Mouse (Mus musculus): ENCODE data around the gene Brsk2. TPM values are rescaled to one million over a fixed set of nuclear protein-coding genes. Genes with fewer than 3 reads are reported as not detected.
"Not testable (repeated sequence)": the region's sequence is repeated elsewhere in the genome, so short reads cannot be mapped to it uniquely, and the experiment has no call there.

The Brsk2 gene
- 0.31 and 0.41 TPM in 2 replicates for polyA plus RNA-seq (2012; rRNA removed)

DNA sequence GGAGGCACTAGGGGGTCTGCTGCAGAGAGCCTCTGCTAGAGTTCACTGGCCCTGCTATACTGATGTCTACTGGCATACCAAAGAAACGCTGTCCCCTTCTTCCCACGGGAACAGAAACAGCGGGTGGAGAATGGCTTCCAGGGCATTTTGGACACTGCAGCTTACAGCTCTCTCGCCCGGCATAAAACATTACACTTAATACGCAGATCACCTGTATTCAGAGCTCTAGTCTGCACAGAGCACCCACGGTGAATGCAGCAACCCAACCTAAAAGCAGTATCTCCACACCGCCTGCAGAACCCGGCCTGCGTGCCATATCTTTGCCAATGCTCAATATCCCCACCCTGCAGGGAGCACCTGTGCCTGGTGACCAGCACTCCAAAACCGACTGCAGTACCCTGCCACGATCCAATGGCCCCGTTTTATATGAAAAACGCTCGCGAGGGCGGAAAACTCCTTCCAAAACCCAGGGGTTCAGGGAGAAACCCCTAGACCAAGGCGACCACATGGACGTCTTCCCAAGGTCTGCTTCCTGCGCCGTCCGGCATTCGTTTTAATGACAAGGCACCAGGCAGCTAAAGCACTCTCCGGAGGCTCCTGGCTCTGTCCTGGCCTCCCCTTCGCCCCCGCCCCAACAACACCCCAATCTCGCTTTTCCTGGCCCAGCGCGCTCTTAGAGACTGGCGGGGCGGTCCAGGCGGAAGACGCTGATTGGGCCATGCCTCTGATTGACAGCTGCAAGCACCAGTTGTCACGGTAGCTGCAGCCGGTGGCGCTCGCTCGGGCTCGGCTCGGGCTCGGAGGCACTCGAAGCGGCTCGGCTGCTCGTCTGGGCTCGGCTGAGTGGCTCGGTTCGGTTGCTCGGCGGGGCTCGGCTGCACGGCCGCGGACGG is at the start of gene Brsk2:
Gene Brsk2 (plus strand): TSS at position 846 of the 893 bp plus-strand sequence.
- Histone ChIP-seq H3K4me1 (ENCODE audit: control insufficient read depth, insufficient read depth, low read length) (no peaks in the 10 kb centered on the region), H3K4me3 (replicated peaks; ENCODE audit: extremely low read depth, low read depth, low read length) (peak within 1 kb of the TSS; percentile 47)
- WGBS, result 2% methylated on average over 55 of the region's 55 CpGs
- no peak for TF ChIP-seq POLR2A (IDR thresholded peaks at IDR 0.05; ENCODE audit: borderline replicate concordance, extremely low read depth, low read depth, low read length)
- no peak for TF ChIP-seq CTCF (IDR thresholded peaks at IDR 0.05; ENCODE audit: insufficient read depth, low read length)
- DNase-seq, result peak; percentile 93

DNA sequence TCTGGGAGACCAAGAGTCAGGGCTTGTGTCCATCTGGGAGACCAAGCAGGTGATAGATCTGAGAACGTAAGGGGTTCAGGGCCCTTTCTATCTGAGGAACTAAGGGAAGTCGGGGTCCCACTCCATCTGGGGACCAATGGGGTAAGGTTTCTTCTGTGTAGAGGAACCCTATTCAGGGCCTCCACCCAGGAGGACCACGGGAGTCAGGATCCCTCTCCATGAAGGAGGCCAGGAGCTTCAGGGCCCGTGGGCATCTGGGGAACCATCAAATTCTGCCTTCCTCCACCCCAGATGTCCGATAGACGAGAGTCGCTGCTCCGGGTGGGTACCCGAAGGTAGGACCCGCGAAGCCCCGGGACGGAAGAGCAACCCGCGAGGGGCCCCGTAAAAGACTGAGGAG is 47.7 kb upstream of the Brsk2 start:
- peaks cover 16% of the 10 kb centered on the region for H3K4me1 ChIP-seq (ENCODE audit: control insufficient read depth, insufficient read depth, low read length)
- DNase-seq, result no peak
- WGBS, result 0% methylated on average over 16 of the region's 16 CpGs
- H3K4me3 ChIP-seq (replicated peaks; ENCODE audit: extremely low read depth, low read depth, low read length), result peak overlapping the region; percentile 83
- TF ChIP-seq POLR2A (IDR thresholded peaks at IDR 0.05; ENCODE audit: borderline replicate concordance, extremely low read depth, low read depth, low read length), result no peak
- TF ChIP-seq CTCF (IDR thresholded peaks at IDR 0.05; ENCODE audit: insufficient read depth, low read length), result no peak

DNA sequence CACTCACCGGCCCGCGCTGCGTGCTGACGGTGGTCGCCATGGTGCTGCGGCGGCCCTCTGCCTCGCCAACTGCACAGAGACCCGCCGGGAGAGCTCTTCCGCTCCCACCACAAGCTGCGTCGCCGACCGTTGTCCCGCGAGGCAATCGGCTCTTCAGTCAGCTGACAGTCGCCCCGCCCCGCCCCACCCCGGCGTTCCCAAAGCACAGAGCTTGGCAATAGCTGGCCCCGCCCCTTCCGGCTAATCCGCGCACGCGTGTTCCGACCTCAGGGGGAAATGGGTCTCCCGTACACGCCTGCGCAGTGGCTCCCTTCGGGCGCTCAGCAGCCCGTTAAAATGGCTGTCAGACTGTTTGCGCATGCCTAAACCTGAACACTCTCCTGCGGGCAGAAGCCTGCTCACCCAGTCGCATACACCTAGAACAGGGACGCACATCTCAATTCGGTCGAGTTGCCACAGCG is 47.3 kb upstream of the Brsk2 start:
- TF ChIP-seq CTCF (IDR thresholded peaks at IDR 0.05; ENCODE audit: insufficient read depth, low read length) (no peak), POLR2A (IDR thresholded peaks at IDR 0.05; ENCODE audit: borderline replicate concordance, extremely low read depth, low read depth, low read length) (peak; percentile 79)
- Histone ChIP-seq H3K4me1 (ENCODE audit: control insufficient read depth, insufficient read depth, low read length) (peaks cover 12% of the 10 kb centered on the region), H3K4me3 (replicated peaks; ENCODE audit: extremely low read depth, low read depth, low read length) (peak overlapping the region; percentile 83)
- peak; percentile 99 for DNase-seq
- under 1% methylated on average over 44 of the region's 44 CpGs for WGBS

DNA sequence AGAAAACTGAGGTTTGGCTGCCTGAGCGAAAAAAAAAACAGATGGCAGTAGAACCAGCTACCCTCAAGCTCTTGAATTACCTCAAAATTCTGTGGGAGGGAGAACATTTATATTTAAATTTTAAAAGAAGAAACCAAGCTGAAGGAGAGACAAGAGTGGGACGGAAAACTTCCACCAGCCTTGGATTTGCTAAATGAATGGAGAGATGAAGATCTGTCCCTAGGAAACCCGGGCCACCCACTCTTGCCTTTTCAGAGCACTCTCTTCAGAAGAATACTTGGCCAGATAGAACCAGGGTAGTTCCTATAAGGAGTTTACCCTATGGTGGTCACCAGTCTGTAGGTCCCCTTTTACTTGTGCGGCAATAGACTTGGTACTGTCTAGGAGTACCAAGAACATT is 46.8 kb upstream of the Brsk2 start:
- Histone ChIP-seq H3K4me1 (ENCODE audit: control insufficient read depth, insufficient read depth, low read length) (peaks cover 9% of the 10 kb centered on the region), H3K4me3 (replicated peaks; ENCODE audit: extremely low read depth, low read depth, low read length) (peak overlapping the region; percentile 66)
- DNase-seq, result no peak
- no peak for TF ChIP-seq CTCF (IDR thresholded peaks at IDR 0.05; ENCODE audit: insufficient read depth, low read length)
- no peak for TF ChIP-seq POLR2A (IDR thresholded peaks at IDR 0.05; ENCODE audit: borderline replicate concordance, extremely low read depth, low read depth, low read length)
- WGBS, result 65% methylated on average over 4 of the region's 4 CpGs

- DNase-seq, result no peak
- WGBS, result 73% methylated on average over 6 of the region's 6 CpGs
- Histone ChIP-seq H3K4me1 (ENCODE audit: control insufficient read depth, insufficient read depth, low read length) (no peaks in the 10 kb centered on the region), H3K4me3 (replicated peaks; ENCODE audit: extremely low read depth, low read depth, low read length) (no peak overlapping the region)
- TF ChIP-seq CTCF (IDR thresholded peaks at IDR 0.05; ENCODE audit: insufficient read depth, low read length), result no peak
- TF ChIP-seq POLR2A (IDR thresholded peaks at IDR 0.05; ENCODE audit: borderline replicate concordance, extremely low read depth, low read depth, low read length), result no peak
Measured at GRCm38 (mm10) chr7:141908591-141908990, 41.0 kb upstream of the Brsk2 start.

DNA sequence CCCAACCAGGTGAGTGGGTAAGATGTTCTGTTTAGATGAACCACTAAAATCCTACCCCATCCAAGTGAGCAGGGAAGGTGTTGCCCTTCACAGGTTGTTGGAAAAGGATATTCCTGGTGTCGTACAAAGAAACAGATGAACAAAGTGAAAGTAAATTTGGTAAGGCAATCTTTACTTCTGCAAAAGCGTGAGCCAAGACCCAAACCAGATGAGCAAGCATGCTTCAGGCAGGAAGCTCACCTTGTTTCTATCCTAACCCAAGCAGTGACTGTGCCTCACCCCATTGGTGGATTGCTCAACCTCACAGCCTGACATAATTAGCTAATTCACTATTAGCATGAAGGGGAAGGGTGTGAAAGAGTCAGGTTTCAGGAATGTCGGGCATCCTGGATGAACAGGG is 38.2 kb upstream of the Brsk2 start:
- WGBS, result 52% methylated on average over 3 of the region's 3 CpGs
- no peak for DNase-seq
- TF ChIP-seq CTCF (IDR thresholded peaks at IDR 0.05; ENCODE audit: insufficient read depth, low read length) (no peak), POLR2A (IDR thresholded peaks at IDR 0.05; ENCODE audit: borderline replicate concordance, extremely low read depth, low read depth, low read length) (no peak)
- H3K4me1 ChIP-seq (ENCODE audit: control insufficient read depth, insufficient read depth, low read length), result no peaks in the 10 kb centered on the region
- H3K4me3 ChIP-seq (replicated peaks; ENCODE audit: extremely low read depth, low read depth, low read length), result no peak overlapping the region

GRCm38 (mm10) chr7:141918407-141918806 is 31.1 kb upstream of the Brsk2 start, which contains the start of gene Tollip:
Gene Tollip, minus strand, starts transcription at chr7:141918507.
- Histone ChIP-seq H3K4me1 (ENCODE audit: control insufficient read depth, insufficient read depth, low read length) (no peaks in the 10 kb centered on the region), H3K4me3 (replicated peaks; ENCODE audit: extremely low read depth, low read depth, low read length) (no peak within 1 kb of the TSS)
- no peak for TF ChIP-seq POLR2A (IDR thresholded peaks at IDR 0.05; ENCODE audit: borderline replicate concordance, extremely low read depth, low read depth, low read length)
- TF ChIP-seq CTCF (IDR thresholded peaks at IDR 0.05; ENCODE audit: insufficient read depth, low read length), result no peak
- DNase-seq, result no peak
- WGBS, result 94% methylated on average over 2 of the region's 2 CpGs

DNA sequence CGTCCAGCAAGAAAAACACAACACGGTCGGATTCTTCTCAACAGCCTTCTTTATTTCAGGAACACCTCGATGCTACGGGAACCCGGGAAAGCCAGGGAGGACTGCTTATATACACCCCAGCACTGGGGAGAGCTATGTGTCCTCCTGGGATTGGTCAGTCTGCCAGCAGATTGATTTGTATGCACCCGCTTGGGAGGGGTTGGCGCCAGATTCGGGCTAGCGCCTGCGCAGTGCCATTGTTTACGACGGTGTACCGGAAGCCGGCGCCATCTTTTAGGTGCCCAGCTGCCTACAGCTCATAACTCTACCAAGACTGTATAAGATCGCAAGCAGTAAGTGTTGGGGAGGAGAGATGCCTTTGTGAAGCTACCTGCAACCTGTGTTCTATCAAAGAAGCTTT is 25.4 kb upstream of the Brsk2 start:
- DNase-seq; H3K4me1 ChIP-seq (ENCODE audit: control insufficient read depth, insufficient read depth, low read length); H3K4me3 ChIP-seq (replicated peaks; ENCODE audit: extremely low read depth, low read depth, low read length): not testable (repeated sequence)
- WGBS, result 92% methylated on average over 17 of the region's 17 CpGs

- DNase-seq, result peak; percentile 74
- peak; percentile 79 for TF ChIP-seq CTCF (IDR thresholded peaks at IDR 0.05; ENCODE audit: insufficient read depth, low read length)
- no peak for TF ChIP-seq POLR2A (IDR thresholded peaks at IDR 0.05; ENCODE audit: borderline replicate concordance, extremely low read depth, low read depth, low read length)
- WGBS, result 9% methylated on average over 7 of the region's 7 CpGs
- H3K4me3 ChIP-seq (replicated peaks; ENCODE audit: extremely low read depth, low read depth, low read length), result no peak overlapping the region
- no peaks in the 10 kb centered on the region for H3K4me1 ChIP-seq (ENCODE audit: control insufficient read depth, insufficient read depth, low read length)
Measured at GRCm38 (mm10) chr7:141924917-141925316, 24.6 kb upstream of the Brsk2 start.

DNA sequence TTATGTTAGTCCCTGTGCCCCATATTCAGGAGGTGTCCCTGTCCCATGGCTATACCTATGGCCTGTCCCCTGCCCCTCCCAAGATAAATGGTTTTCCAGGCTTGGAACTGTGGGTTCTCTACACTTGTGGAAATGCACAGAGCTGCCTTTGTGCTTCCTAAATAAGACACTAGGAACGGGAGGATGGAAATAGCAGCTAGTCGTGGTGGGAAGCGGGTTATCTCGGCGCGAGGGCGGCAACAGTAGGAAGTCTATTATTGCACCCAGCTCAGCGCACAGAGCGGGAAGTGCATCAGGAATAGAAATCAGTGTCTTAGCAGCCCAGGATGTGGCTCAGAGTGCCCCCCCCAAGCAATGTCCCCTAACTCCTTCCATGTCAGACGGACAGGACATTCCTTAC is 20.9 kb upstream of the Brsk2 start:
- 60% methylated on average over 10 of the region's 10 CpGs for WGBS
- DNase-seq, result no peak
- no peak overlapping the region for H3K4me3 ChIP-seq (replicated peaks; ENCODE audit: extremely low read depth, low read depth, low read length)
- TF ChIP-seq CTCF (IDR thresholded peaks at IDR 0.05; ENCODE audit: insufficient read depth, low read length) (no peak), POLR2A (IDR thresholded peaks at IDR 0.05; ENCODE audit: borderline replicate concordance, extremely low read depth, low read depth, low read length) (no peak)
- no peaks in the 10 kb centered on the region for H3K4me1 ChIP-seq (ENCODE audit: control insufficient read depth, insufficient read depth, low read length)

All from lung, adult 2 months (tissue).